Mouse (Mus musculus) spleen, postnatal 14 days (tissue): ENCODE measurements around the gene Parp3.

Experiments
- DNase-seq, 2 experiments: peaks; one replicate each; pipeline ENCODE4 v3.0.0; 2021 to 2022; ENCODE audit warnings: low spot score in 2 of 2

Gene Parp3

DNA sequence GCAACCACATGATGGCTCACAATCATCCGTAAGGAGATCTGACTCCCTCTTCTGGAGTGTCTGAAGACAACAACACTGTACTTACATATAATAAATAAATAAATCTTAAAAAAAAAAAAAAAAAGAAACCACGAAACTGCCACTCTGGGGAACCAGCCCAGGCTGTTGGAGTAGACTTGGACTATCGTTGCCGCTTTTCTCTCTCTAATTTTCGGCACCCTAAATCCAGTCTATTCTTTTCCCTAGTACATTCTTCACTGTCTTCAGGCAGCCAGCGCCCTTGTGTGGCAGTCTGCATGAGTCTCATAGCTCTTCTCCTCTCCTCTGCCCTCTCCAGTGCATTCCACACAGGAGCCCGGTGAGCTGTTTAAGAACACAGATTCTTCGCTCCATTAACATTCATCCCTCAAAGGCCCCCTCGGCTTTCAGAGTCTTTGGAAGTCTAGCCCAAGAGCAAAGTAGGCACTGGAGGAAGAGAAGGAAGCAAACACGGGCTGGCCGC, 48.0 kb downstream of the Parp3 start:
- DNase-seq: no peak

- peak; percentile 52 to 80 for DNase-seq
Observed at GRCm38 (mm10) chr9:106421865-106422160, 54.9 kb downstream of the Parp3 start.

GRCm38 (mm10) chr9:106421033-106421864, 55.5 kb downstream of the Parp3 start:
- no peak for DNase-seq

GRCm38 (mm10) chr9:106420608-106421007, 56.1 kb downstream of the Parp3 start:
- DNase-seq: no peak
